Mouse (Mus musculus) forebrain, postnatal 0 days (tissue): ENCODE data around the gene Usp43. TPM values are rescaled to one million over a fixed set of nuclear protein-coding genes. Genes with fewer than 3 reads are reported as not detected.

Source experiments
- ATAC-seq: fragments of 200-750 bp; cut with Nextera tagmentation; 2 replicates; pipeline ENCODE4 v1.8.0; 2017; ENCODE audit warnings: mild to moderate bottlenecking, moderate library complexity
- DNase-seq: peaks from one replicate; pipeline ENCODE4 v3.0.0-alpha.2; 2015
- H3K27ac ChIP-seq: fragments of 300-500 bp; sonication (generic); 2 replicates; pipeline ENCODE4 v1.5.1; 2014; ENCODE audit warnings: low read depth, mild to moderate bottlenecking, antibody characterized with exemption, low read length, moderate library complexity, mixed read lengths
- H3K27me3 ChIP-seq: fragments of 300-500 bp; sonication (generic); 2 replicates; pipeline ENCODE4 v1.6.1; 2014; ENCODE audit warnings: mild to moderate bottlenecking, low read length, mixed read lengths; ENCODE audit not compliant: insufficient read depth
- H3K36me3 ChIP-seq: fragments of 300-500 bp; sonication (generic); 2 replicates; pipeline ENCODE4 v1.6.1; 2014; ENCODE audit warnings: mild to moderate bottlenecking, moderate library complexity; ENCODE audit not compliant: insufficient read depth
- H3K4me1 ChIP-seq: fragments of 300-500 bp; sonication (generic); 2 replicates; pipeline ENCODE4 v1.6.1; 2014; ENCODE audit warnings: antibody characterized with exemption; ENCODE audit not compliant: insufficient read depth
- H3K4me2 ChIP-seq: fragments of 300-500 bp; sonication (generic); 2 replicates; pipeline ENCODE4 v1.6.1; 2014; ENCODE audit warnings: low read depth, mild to moderate bottlenecking, moderate library complexity
- H3K4me3 ChIP-seq: fragments of 300-500 bp; sonication (generic); 2 replicates; pipeline ENCODE4 v1.5.1; 2014; ENCODE audit warnings: low read depth, low read length, mixed read lengths
- H3K9ac ChIP-seq: fragments of 300-500 bp; sonication (generic); 2 replicates; pipeline ENCODE4 v1.6.1; 2014; ENCODE audit warnings: mild to moderate bottlenecking
- H3K9me3 ChIP-seq: fragments of 300-500 bp; sonication (generic); 2 replicates; pipeline ENCODE4 v1.6.1; 2016; ENCODE audit warnings: low read length
- CTCF ChIP-seq: sonication (generic); IDR thresholded peaks from 2 replicates; pipeline ENCODE4 v1.5.1; 2016; ENCODE audit warnings: antibody characterized with exemption, control low read depth, low read depth
- WGBS: fragments of 180-500 bp; shearing (Covaris S2); extraction: QIAGEN DNeasy Blood & Tissue Kit; methylation state at CpG from one replicate; pipeline ENCODE4 v1.1.7; 2014; 5-methylcytosine and 5-hydroxymethylcytosine counted together
- polyA plus RNA-seq: library from polyadenylated mRNA; unstranded; fragments of >200 nt; fragmentation: Nextera tagmentation; extraction: Ambion mirVana; gene quantifications from 2 replicates; pipeline ENCODE4 v1.2.1, GENCODE M21; 2015
- total RNA-seq: library from RNA; depleted of rRNA; stranded (reverse); fragments of >200 nt; gene quantifications from 2 replicates; pipeline ENCODE4 v1.2.3, GENCODE M21; 2014

Gene Usp43
- total and polyA plus RNA-seq, 2 experiments from 2014 or later: 3.8 to 7.0 TPM

DNA sequence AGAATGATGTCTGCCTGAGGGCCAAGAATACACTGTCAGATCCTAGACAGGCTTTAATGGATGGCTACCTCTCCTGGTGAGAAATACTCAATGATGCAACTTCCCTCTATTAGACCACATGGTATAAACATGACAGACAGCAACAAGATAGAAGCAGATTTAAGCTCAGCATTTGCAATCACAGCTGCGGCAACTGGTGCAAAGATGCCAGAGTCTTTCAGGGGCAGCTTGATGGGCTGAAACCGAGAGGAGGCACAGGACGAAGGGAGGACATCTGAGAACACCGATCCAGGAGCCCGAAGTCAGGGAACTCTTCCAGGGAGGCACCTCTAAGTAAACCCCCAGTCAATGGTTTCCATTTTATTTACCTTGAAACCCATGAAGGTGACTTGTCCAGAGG lies 31.7 kb upstream of the Usp43 start:
- ATAC-seq: no peak
- DNase-seq: no peak
- no peaks in the 10 kb centered on the region for H3K4me1 ChIP-seq
- 85% methylated on average over 5 of the region's 5 CpGs for WGBS
- no peak overlapping the region for H3K27ac ChIP-seq
- no peak overlapping the region for H3K4me2 ChIP-seq
- H3K27me3 ChIP-seq: no peaks in the 10 kb centered on the region
- no peak for TF ChIP-seq CTCF
- H3K4me3 ChIP-seq: no peak overlapping the region
- no peaks in the 10 kb centered on the region for H3K36me3 ChIP-seq
- no peak overlapping the region for H3K9ac ChIP-seq
- no peaks in the 10 kb centered on the region for H3K9me3 ChIP-seq

DNA sequence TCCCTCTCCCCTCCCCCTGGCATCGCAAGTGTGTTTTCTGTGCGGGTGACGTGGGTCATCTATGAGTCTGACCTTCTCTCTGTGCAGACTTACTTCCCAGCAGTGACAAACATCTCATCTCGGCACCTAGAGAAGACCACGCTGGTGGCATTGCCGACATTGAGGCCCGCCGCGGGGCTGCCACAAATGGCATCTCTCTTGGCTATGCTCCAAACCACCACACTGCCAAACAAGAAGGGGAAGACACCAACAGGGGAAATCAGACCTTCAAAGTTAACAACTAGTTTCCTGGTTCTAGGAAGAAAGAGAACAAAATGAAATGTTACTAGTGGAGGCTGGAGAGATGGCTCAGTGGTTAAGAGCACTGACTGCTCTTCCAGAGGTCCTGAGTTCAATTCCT lies 27.5 kb upstream of the Usp43 start:
- Histone ChIP-seq H3K36me3 (no peaks in the 10 kb centered on the region), H3K4me2 (no peak overlapping the region), H3K27ac (no peak overlapping the region), H3K27me3 (no peaks in the 10 kb centered on the region), H3K4me3 (no peak overlapping the region), H3K9me3 (no peaks in the 10 kb centered on the region), H3K9ac (no peak overlapping the region), H3K4me1 (no peaks in the 10 kb centered on the region)
- ATAC-seq (no peak), DNase-seq (no peak)
- TF ChIP-seq CTCF: no peak
- 86% methylated on average over 9 of the region's 9 CpGs for WGBS

DNA sequence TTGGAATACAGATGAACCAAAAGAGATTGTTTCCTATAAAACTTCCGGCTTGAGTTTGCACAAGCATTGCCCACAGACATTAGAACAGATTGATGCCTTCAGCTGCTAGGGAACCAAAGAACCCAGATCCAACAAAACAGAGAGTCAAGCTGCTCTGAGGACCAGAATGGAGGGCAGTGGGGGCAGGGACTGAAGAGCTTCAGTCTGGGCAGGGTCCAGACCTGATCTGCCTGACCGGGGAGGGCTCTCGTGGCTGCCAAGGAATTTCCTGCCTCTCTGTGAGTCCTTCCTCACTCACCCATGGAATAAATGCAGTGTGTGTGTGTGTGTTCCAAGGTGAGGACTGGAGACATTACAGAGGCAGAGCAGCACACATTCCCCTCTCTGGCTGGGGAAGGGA lies 26.3 kb upstream of the Usp43 start:
- no peak for TF ChIP-seq CTCF
- no peak overlapping the region for H3K27ac ChIP-seq
- H3K4me3 ChIP-seq: no peak overlapping the region
- no peak for ATAC-seq
- H3K9me3 ChIP-seq: no peaks in the 10 kb centered on the region
- H3K36me3 ChIP-seq: no peaks in the 10 kb centered on the region
- no peaks in the 10 kb centered on the region for H3K4me1 ChIP-seq
- 61% methylated on average over 3 of the region's 3 CpGs for WGBS
- no peak overlapping the region for H3K9ac ChIP-seq
- peak; percentile 16 for DNase-seq
- no peaks in the 10 kb centered on the region for H3K27me3 ChIP-seq
- no peak overlapping the region for H3K4me2 ChIP-seq

DNA sequence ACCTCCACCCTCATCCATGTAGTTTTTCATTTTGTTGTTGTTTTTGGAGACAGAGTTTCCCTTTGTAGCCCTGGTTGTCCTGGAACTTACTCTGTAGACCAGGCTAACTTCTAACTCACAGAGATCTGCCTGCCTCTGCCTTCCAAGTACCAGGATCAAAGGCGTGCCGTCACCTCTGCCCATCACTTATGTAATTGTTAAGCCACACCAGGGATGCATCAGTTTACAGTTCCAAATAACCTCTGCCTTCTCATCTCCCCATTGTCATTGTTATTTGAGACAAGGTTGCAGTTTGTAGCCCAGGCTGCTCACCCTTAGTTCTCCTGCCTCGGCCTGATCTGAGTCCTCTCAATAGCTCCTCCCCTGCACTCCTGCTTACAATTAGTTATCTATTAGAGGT lies 10.2 kb upstream of the Usp43 start:
- Histone ChIP-seq H3K4me1 (no peaks in the 10 kb centered on the region), H3K27ac (no peak overlapping the region), H3K36me3 (no peaks in the 10 kb centered on the region), H3K27me3 (no peaks in the 10 kb centered on the region), H3K4me2 (no peak overlapping the region), H3K4me3 (no peak overlapping the region), H3K9ac (no peak overlapping the region), H3K9me3 (no peaks in the 10 kb centered on the region)
- DNase-seq: no peak
- no peak for ATAC-seq
- WGBS: 96% methylated on average over 3 of the region's 3 CpGs
- TF ChIP-seq CTCF: no peak

DNA sequence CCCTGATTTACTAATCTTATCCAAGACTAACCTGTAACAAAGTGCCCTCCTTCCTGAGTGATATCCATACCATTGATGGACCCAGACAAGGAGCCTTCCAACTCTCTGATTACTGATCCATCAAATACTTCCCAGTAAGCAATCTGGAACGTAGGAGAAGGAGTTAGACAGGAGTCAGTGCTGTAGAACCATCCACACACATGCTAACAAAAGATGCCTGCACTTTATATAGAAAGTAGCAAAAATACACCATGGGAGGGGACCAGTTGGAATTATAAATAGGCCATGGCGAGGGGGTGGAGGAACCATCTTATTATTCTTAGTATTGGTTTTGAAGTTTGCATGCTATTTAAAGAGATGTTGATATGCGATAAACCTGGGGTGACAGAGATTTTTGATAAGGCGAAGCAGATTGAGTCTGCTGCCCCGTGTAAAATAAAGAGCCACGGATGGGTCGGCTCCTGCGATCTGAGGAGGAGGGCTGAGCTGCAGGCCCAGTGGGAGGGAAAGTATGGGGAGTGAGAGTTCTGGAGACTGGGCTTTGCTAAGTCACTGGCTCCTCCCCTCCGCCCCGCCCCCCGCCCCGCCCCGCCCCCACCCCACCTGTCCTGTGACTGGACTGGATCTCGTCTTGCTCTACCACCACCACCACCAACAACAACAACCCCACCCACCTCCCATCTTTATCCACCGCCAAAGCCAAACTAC lies 4.5 kb upstream of the Usp43 start:
- no peak overlapping the region for H3K9ac ChIP-seq
- ATAC-seq (no peak), DNase-seq (no peak)
- H3K27me3 ChIP-seq: no peaks in the 10 kb centered on the region
- no peak overlapping the region for H3K4me2 ChIP-seq
- no peaks in the 10 kb centered on the region for H3K9me3 ChIP-seq
- WGBS: 13% methylated on average over 15 of the region's 15 CpGs
- no peak overlapping the region for H3K4me3 ChIP-seq
- TF ChIP-seq CTCF: no peak
- no peaks in the 10 kb centered on the region for H3K36me3 ChIP-seq
- no peak overlapping the region for H3K27ac ChIP-seq
- no peaks in the 10 kb centered on the region for H3K4me1 ChIP-seq

DNA sequence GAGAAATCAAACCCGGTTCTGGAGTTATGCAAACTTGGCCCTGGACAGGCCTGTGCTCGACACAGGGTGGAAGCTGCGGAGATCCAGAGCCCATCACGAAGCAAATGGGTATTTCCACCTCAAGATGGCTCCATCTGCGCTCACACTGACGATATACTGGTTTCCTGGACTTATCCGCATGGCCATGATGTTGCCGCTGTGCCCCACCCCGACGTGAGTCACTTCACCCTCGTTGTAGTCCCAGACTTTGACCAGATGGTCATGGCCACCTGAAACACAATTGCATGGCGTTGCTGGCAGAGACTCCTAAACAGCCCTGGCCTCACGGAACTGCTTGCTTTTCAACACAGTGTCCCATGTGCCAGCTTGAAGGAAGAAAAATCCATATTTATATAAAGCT lies 3.0 kb upstream of the Usp43 start:
- Histone ChIP-seq H3K9me3 (no peaks in the 10 kb centered on the region), H3K4me3 (no peak overlapping the region), H3K36me3 (no peaks in the 10 kb centered on the region), H3K9ac (no peak overlapping the region), H3K4me1 (no peaks in the 10 kb centered on the region), H3K4me2 (no peak overlapping the region), H3K27ac (no peak overlapping the region), H3K27me3 (peaks cover 4% of the 10 kb centered on the region; the same call in 1 of the 2 replicates)
- ATAC-seq (no peak), DNase-seq (peak; percentile 49)
- WGBS: 74% methylated on average over 13 of the region's 13 CpGs
- TF ChIP-seq CTCF: 0 out of 2 replicates have a peak, but pooled peaks have one; percentile 9

DNA sequence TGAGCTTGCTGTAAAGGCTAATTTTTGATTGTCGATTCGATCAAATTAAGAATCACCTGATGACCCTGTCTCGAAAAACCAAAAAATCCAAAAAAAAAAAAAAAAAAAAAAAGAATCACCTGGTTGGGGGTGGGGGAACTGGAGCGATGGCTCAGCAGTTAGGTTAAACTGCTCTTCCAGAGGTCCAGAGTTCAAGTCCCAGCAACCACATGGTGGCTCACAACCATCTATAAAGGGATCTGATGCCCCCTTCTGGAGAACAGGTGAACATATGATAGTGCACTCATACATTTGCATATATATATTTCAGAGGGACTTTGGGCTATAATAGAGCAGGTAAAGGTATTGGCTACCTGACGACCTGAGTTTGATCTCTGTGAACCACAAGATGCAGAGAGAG lies 1.8 kb upstream of the Usp43 start:
- no peak for ATAC-seq
- Histone ChIP-seq H3K9me3 (no peaks in the 10 kb centered on the region), H3K9ac (no peak overlapping the region), H3K27me3 (peaks cover 10% of the 10 kb centered on the region), H3K27ac (no peak overlapping the region), H3K4me2 (no peak overlapping the region), H3K4me3 (no peak overlapping the region), H3K4me1 (no peaks in the 10 kb centered on the region), H3K36me3 (no peaks in the 10 kb centered on the region)
- no peak for DNase-seq
- peak; percentile 36 for TF ChIP-seq CTCF
- 93% methylated on average over 5 of the region's 5 CpGs for WGBS

DNA sequence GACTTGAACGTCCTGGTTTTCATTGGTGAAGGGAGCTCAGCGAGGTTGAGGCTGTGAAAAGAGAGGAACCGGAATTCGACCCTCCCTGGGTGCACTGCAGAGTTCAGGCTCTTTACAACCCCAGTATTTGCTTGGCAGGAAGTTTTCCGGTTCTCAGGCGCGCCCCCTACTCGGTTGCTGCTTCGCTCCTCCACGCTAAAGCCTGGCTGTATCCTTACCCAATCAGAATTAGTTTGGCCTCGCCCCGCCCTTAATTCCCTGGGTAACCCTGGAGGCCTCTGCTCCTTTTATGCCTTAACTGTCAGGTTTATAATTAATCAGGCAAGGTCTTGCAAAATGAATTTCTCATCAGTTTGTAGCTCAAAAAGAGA lies 787 bp upstream of the Usp43 start:
- H3K9me3 ChIP-seq: no peaks in the 10 kb centered on the region
- DNase-seq (peak; percentile 77), ATAC-seq (peak; percentile 87)
- no peaks in the 10 kb centered on the region for H3K4me1 ChIP-seq
- no peak overlapping the region for H3K27ac ChIP-seq
- H3K4me3 ChIP-seq: peak overlapping the region; percentile 70
- WGBS: 2% methylated on average over 12 of the region's 12 CpGs
- H3K27me3 ChIP-seq: peaks cover 10% of the 10 kb centered on the region
- TF ChIP-seq CTCF: peak; percentile 63
- no peak overlapping the region for H3K9ac ChIP-seq
- peak overlapping the region; percentile 100 for H3K4me2 ChIP-seq
- H3K36me3 ChIP-seq: no peaks in the 10 kb centered on the region
